Mouse (Mus musculus) erythroid progenitor cell, adult 5-6 weeks (primary cell): Measurements from ENCODE around the gene Acaa1b. TPM values are rescaled to one million over a fixed set of nuclear protein-coding genes. Genes with fewer than 3 reads are reported as not detected.

Experiments used
- ATAC-seq: replicated peaks from 2 replicates; pipeline ENCODE4 v1.8.0; 2016; ENCODE audit warnings: moderate number of reproducible peaks, mild to moderate bottlenecking, moderate TSS enrichment, inconsistent platforms; ENCODE audit not compliant: poor library complexity, low FRiP score, severe bottlenecking
- total RNA-seq, 2 experiments: library from RNA; stranded (forward) in 1 of 2; stranded (reverse) in 1 of 2; fragments of 150-400 nt in 1 of 2; fragments of 186-747, 209-891 nt in 1 of 2; gene quantifications; 2 replicates each; pipeline versions ENCODE4 v1.2.3 to v1.2.4; 2015 to 2017; ENCODE audit warnings: low replicate concordance in 2 of 2

Acaa1b gene
- not detected in 2 replicates for total RNA-seq (2015; ENCODE audit: low replicate concordance)
- total RNA-seq (2017; ENCODE audit: low replicate concordance) = not detected in 2 replicates

DNA sequence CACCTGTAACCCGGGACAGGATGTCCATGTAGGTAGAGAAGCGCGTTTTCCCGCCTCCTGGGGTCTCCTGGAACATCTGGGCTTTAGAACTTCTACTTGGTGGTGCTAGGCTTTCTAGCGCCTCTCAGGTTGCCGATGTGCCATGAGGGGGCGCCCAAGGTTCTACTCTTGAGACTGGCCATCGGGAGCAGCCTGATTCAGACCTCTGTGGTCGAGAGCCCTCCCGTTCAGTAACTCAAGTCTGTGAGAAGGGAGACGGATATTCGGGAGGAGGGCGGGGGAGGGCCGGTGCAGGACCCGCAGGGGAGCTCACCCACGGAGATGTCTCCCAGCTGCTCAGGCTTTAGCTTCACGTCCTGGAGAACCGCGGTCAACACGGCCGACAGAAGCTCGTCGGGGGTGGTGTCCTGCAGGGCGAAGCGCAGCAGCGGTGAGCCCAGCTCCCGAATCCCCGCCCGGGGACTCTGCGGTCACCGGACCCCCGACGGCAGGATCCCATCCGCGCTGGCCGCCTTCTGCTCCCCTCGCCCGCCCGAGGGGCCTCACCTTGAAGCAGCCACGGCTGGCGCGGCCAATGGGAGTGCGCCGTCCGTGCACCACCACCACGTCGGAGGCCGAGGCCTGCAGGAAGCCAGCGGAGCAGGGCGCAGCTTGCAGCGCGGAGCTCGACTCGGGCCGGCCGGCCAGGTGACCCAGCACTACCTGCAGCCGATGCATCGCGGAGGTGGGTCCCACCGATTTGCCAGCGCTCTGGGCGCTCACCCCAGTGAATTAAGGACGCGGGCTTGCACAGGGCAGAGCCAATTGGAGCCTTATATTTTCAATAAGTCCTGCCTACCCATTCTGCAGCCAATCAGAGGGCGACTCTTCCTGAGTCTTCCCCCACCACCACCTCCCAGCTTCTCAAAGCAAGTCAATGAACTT, at the start of gene Acaa1b:
Gene Acaa1b (minus strand): TSS at position 816 of the 924 bp plus-strand sequence.
- no peak for ATAC-seq

DNA sequence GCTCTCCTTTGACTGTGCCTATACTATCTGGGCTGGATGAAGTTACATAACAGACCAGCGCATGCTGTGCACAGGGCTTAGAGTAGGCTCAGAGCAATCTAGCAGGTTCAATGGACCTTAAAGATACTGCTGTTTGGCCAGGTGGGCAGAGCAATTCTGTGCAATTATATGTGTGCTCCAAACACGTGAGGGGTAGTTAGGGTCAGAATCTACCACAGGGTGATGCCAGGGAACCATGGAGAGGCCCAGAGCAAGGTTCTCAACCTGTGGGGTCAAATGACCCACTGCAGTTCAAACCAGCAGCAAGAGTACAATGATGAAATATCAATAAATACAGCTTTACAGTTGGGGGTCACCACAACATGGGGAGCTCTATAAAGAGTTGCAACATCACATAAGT, 49.8 kb upstream of the Acaa1b start:
- ATAC-seq = no peak

DNA sequence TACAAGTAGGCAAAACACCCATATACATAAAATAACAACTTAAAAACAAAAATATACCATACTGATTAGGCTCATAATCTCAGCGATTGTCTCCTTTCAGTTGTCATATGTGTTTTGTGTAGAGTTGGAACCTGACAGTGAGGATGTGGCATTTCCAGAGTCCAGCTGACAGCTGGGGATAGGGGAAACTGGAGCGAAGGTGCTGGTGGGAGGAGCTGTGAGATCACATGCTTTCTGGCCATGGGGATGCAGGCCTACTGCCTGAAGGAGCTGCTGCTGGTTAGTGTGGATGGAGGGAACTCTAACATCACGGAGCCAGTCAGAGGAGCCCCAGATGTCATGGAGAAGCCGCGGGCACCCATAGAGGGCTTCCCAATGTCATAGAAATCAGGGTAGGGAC, 48.9 kb upstream of the Acaa1b start:
- no peak for ATAC-seq

DNA sequence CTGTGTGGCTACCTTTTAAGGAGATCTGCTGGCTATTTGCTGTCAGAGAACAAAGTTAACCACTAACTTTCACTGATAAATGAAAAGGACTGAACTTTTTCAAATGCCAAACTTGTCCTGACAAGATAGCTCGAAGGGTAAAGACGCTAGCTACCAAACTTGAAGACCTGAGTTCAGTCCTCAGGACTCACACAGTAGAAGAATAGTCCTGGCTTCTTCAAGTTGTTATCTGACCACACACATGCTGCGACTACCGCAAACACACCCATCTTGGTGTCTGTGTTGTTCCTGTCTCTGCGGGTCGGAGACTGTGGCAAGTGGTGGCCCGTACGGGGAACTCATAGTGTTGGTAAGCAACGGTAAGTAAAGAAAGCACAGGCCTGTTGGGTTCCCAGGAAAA, 46.7 kb upstream of the Acaa1b start:
- no peak for ATAC-seq

DNA sequence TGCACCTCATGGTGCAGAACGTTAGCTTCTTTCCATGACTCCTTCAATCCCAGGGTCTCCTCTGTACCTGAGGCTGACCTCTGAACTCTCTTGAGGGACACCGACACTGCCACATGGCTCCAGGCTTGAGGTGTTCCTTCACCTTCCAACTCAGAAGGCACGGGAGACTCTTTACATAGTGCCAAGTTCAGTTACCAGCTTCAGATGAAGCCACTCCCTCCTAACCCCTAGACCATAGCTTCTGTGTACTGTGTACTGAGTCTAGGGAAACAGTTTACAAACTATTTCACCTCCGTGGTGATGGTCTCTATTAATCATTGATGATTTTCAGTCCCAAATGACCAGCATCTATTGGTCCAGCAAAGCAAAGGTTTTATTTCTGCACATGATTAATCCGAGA, 44.8 kb upstream of the Acaa1b start:
- no peak for ATAC-seq

DNA sequence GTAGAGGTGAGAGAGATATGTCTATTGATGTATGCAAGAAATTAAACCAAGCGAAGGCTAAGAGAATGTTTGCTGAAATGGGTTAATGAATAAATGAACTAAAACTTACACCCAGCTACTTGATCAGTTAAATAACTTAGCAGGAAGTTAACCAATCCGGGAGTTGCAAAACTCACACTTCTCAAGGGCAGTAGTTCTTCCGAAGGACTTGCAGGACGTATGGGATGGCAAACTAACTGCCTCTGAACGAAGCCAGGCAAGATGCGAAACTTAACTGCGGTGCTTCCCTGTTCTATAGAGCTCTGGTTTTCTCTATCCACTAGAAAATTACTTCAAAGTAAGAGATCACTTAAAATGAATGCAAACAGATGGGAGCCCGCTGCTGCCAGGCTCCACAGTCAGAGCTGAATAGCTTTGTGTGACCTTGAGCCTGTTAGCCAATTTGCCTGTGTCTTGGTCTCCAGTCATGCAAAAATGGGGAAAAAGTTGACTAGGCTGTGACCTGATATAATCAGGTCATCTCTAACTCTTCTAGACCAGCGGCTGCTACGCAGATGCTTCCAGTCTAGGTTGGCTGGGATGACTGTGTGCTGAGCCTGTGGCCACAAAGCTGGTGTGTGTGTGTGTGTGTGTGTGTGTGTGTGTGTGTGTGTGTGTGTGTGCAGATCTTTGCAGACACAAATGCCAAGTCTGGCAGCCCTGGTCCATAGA, 42.4 kb upstream of the Acaa1b start:
- ATAC-seq = no peak

DNA sequence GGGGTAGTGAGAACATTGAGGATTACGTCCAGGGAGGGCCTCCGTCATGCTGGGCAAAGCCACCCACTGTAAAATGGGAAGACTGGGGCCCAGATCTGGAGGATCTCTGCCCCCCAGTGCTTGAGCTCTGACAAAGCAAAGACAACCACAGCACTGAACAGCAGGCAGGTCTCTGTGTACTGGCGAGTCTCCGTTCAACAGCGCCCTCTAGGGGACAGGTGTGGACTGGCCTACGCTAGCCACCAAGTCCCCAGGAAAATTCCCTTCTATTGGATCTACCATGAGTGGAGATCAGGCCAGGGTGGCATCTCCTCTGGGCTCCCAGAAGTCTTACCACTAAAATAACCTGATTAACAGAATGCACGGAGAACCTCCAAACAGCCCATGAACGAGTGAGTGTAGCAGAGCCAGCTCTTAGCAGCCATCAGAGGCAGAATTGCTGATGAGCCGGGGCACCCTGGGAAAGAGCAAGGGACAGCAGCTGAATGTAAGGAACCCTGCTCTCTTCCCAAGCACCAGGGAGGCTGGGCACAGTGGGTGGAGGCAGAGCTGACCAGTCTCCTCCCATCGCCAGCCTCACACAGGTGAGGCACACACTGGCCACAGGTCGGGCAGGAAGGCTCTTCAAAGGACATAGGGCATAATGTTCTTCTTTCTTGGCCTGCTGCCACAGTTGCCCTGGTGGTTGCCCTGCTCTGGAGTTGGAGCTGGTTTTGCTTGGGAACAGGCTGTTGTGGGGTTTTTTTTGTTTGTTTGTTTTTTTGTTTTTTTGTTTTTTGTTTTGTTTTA, 35.5 kb upstream of the Acaa1b start:
- ATAC-seq = peak; percentile 51; the same call in 1 of the 2 replicates

DNA sequence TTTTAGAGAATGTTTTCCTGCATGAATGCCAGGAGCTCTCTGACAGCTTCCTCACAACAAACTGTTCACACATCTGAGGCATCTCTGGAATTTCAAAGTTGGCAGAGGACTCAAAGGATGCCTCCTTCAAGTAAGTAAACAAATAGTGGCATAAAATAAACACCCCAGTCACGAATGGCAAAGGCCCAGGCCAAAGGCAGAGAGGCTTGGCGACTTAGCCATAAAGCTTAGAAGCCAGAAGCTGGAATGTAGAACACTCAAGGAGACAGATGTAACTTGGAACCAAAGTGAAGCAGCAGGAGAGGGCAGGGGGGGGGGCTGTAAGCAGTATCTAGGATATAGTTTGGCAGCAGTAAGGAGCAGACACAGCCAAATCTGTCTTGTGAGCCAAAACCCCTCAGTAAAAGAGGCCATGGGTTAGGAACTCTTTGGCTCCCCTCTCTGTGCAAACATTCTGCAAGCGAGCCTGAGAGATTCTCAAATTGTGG, 24.4 kb upstream of the Acaa1b start:
- ATAC-seq = no peak

DNA sequence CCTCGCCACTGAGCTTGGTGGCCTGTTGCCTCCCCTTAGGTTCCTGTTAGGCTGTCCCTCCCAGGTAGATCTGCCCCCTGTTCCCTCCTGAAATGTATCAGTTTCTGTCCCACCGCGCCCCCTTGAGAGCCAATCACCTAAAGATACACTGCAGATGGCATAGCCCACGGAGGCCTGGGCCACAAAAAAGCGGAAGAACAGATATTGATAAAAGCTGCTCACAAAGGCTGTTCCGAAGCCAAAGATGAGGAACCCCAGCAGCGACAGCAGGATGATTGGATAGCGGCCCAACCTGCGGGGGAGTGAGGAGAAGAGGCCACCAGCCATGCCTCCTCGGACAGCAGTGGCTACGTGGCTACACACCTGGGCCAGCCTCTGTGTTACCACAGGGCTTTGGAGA, 22.4 kb upstream of the Acaa1b start:
- no peak for ATAC-seq

DNA sequence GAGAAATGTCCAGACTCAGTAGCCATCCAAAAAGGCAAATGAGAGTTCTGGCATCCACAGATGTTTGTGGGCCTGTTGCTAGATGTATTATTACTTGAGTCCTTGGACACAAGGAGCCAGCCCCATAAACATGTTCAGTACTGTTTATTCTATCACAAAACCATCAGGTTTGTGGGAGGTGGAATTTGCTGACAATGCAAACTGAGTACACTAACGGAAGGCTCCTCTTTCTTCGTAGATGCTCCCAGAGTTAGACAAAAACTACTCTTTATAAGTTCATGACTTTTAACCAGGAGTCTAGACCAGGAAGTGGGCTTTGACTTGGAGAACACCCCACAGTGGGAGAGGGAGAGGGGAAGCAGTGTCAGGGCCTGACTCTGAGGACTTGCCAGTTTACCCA, 10.7 kb upstream of the Acaa1b start:
- ATAC-seq = no peak

DNA sequence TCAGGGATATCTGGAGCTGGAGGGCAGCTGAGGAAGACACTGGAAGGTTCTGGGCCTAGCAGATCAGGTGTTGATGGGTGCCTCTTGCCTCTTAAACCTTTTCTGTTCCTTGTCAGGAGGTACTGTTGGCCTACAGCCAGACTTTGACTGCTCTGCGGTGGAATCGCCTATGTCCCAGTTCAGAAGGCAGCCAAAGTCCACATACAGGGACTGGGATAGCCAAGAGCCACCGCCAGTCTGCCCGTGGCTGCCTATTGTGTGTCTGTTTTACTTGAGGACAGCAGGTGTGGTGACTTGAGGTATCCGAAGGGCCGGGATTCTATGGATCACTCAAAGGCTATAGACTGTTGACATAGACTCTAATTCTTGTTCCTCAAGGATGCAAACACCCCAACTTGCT, 8.7 kb upstream of the Acaa1b start:
- no peak for ATAC-seq

DNA sequence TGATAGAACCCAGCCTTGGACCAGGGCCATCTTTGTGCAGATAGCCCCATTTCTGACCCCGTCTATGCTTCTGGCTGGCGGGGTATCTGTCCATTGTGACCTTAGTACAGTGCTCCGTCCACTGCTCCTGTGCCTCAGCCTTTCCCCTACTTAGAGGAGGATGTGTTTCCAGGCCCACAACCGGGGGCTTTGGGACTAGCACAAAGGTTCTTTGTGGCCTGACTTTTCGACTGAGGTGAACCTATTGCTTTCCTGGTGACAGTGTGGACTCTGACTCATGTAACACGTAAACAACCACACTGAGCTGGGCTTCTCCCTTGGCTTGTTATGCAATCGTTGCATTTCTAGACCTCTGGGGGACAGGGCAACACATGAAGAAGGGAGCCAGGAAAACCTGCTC, 7.8 kb upstream of the Acaa1b start:
- ATAC-seq = no peak

DNA sequence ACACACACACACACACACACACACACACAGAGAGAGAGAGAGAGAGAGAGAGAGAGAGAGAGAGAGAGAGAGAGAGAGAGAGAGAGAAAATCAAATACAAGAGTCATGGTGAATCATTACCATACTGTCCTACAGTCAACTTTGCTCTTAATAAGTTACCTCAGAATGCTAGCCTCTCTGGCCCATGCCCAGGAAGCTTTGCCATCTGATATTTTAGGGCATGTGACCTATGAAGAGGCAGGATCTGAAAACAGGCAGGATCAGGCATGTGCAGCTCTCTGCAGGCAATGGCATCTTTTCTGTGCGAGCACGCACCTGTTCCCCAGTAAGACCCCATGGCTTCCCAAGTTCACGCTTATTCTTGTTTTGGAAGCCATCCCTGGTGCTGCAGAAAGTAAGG, 3.8 kb upstream of the Acaa1b start:
- ATAC-seq = no peak

DNA sequence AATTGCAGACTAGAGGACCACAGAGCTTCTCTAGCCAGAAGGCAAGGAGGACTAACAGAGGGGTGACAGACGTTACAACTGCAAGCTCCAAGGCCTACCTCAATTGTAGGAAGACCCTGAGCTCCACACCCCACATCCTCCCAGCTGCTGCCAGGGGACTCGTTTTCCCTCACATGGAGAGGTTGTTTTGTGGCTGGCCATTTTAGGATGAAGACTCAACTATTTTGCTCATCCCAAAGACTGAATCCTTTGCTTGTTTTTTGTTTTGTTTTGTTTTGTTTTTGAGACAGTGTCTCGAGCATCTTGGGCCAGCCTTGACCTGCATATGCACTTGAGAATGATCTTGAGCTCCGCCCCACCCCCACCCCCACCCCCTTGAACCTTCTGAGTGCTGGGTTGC, 2.0 kb upstream of the Acaa1b start, which contains the start of gene Gm47289:
Gene Gm47289 (plus strand): TSS at position 301 of the 400 bp plus-strand sequence.
- no peak for ATAC-seq

DNA sequence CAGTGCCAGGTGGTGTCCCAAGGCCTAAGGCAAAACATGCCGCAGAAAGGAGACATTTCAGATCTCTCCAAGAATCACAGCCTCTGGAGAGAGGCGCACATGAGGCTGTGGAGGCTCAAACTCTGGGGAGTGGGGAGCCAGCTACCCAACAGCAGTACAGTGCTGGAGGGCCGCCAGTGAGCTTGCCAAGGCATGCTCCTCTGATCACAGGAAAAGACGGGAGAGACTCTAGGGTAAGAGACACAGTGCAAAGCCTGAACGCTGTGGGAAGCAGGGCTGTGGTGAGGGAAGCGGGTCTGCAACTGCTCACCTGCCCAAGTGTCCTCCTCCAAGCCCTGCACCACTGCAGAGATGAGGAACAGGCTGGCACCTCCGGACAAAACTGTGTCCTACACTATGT, 1.1 kb downstream of the Acaa1b start:
- ATAC-seq = no peak

DNA sequence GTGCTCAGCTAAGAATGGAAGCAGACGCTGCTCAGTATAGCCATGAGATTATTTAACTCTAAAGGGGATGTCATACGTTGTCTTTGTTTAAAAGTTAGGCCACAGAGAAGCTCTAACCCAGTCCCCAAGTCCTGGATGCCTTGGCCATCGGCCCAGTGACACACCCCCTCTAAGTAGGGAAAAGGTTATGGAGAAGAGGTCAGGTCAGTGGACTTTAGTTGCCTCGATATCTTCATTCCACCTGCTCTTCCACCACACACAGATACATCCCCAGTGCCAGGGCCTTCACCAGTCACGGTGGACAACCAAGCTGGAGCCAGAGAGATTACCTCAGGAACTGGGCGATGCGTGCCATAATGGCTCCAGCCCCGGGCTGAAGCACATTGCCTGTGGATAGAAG, 1.5 kb downstream of the Acaa1b start:
- no peak for ATAC-seq

DNA sequence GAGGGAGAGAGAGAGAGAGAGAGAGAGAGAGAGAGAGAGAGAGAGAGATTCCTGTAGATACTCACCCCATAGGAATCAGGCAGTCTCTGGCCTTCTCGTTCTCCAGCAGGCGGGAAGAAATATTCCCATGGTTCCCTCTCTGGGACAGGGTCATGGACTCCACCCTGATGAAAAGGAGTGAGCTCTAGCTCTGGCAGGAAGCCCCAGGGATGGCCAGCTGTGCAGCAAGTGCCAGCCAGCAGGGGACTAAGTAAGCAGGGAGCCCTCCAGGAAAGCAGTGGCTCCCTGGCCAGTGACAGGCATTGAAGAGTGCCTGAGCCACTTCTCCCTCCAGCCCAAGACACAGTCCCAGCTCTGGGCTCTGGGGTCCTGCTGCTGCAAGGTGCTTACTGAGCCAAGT, 5.1 kb downstream of the Acaa1b start:
- ATAC-seq = no peak

DNA sequence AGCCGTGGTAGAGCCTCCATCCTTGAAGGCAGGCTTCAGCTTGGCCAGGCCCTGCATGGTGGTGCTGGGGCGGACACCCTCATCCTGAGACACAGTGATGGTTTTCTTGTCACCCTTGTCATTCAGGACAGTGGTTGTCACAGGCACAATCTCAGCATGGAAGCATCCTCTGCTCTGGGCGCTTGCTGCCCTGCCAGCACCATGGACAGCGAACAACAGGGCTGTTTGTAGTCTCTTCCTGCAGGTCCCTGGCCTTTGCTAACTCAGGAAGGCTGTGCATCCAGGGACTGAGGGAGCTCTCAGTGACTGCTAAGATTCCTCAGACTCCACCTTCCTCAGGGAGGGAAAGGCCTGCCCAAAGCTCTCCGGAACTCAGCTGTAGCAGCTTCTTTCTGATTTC, 7.3 kb downstream of the Acaa1b start:
- ATAC-seq = no peak

DNA sequence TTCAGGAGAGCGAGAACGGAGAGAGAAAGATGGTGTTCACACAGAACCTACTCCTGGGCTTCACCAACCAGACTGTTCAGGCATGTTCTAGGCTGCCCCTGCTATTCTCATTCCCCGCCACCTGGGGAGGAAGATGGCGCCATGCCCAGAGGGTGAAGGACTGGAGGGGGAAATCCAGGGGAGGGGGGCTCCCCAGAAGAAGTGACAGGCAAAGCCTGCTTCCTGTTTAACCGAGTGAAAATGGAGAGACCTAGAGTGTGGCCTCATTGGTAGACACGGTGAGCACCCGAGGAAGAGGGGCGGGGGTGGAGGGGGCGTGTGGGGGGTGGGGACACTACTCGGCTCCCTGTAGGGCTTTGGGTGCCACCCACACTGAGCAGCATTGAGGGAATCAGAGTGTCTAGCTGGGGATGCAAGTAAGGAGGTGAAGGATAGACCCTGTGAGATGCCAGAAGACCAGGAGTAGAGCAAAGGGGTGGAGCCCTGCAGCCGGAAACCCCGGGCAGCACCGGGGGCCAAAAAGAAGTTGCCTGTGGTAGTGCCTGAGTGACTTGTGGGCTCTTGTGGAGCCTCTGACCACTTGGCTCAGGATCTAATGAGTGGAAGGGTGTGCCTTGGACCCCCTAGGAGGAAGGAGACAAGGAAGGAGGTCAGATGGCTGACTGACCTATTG, 10.7 kb downstream of the Acaa1b start:
- no peak for ATAC-seq

DNA sequence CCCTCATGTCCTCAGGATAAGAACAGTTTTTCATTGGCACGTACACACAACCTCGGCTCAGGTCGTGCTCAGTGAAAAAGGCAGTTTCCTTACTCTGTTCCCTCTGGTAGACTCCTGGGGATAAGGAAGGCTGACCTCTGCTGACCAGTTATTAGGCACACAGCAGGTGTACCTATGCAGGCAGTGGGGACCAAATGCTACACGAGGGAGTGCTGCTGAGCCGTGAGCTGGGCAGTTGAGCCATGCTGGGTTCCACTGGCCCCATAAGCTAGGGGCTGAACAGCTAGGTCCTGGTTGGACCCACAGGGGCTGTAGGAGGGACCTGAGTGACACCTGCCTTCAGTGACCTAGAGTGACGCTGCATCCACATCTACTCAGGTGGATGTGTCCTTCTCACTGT, 11.3 kb downstream of the Acaa1b start:
- ATAC-seq = no peak
